Mouse (Mus musculus): ENCODE results near the gene Tsen34.
"Not testable (repeated sequence)": the region's sequence is repeated elsewhere in the genome, so short reads cannot be mapped to it uniquely, and the experiment has no call there.

Tsen34 gene

DNA sequence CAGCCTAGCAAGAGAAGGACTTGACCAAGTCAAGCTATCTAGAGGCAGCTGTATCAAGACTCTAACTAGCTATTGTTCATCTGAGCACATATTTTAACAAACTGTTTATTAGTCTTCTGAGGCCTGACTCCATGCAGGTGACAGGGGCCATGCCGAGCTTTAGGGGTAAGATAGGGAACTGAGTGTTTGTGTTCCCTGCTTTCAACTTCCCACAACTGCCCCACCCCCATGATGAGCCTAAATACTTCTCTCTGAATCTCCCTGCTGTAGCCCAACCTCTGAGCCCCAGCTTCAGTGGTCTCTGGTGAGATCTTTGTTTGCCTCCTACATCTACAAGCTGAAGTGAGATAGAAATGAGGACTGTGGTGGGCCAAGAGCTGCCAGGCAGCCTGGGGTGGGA is 22.6 kb downstream of the Tsen34 start:
- in situ Hi-C loops (cut with MboI, MseI): loop anchor here (10.0 kb wide), 2 partner anchors 110 to 180 kb away; partner anchors contain the start of genes Gm14548 and Gm15448

DNA sequence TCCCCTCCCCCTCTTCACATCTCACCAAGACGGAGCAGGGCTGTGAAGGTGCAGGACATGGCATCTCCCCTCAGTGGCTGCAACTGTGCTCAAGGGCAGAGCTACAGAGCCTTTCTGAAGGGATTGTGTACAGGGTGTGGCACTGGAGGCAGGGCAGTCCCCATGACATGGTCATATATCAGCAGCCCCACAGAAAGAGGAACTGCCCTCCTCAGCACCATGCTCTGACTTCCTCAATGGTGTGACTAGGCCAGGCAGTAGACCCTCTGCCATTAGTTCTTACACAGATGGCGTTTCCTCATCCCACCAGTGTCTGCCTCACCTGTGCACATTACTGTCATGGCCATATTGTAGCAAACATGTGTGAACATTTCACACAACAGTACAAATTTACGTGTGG is 27.6 kb downstream of the Tsen34 start, which contains the start of gene Pirb:
Gene Pirb, minus strand, starts transcription at position 124 of the 400 bp plus-strand sequence.
- in situ Hi-C loops (cut with MboI, MseI): loop anchor here (10.0 kb wide), 1 partner anchor 205 kb away; no protein-coding TSS in a partner anchor

- in situ Hi-C loops (cut with MboI, MseI): loop anchor here (10.0 kb wide), 1 partner anchor 211 kb away; no protein-coding TSS in a partner anchor
Observed at GRCm38 (mm10) chr7:3725459-3725858, 32.8 kb downstream of the Tsen34 start.

- in situ Hi-C loops (cut with MboI, MseI): not testable (repeated sequence)
Observed at GRCm38 (mm10) chr7:3732675-3733074, 40.0 kb downstream of the Tsen34 start.
